Mouse (Mus musculus) embryonic stem cell, embryonic (primary cell): ENCODE data around the gene Katnb1.

Source experiments
- CTCF ChIA-PET, 4 experiments: fragments of 300-600 bp in 2 of 4; fragments of 350-600 bp in 2 of 4; sonication (Branson Sonifier 250); formaldehyde crosslinking; loops; one replicate each; lab custom pipeline; 2022; ENCODE audit warnings: inconsistent platforms in 2 of 4; lab: Charles Lee
- POLR2A ChIA-PET, 4 experiments: fragments of 300-600 bp in 2 of 4; fragments of 350-600 bp in 2 of 4; sonication (Branson Sonifier 250); formaldehyde crosslinking; loops; one replicate each; lab custom pipeline; 2022; ENCODE audit warnings: antibody characterized with exemption in 4 of 4, inconsistent platforms in 1 of 4; lab: Charles Lee

Katnb1 gene

GRCm38 (mm10) chr8:95126497-95126896, 45.5 kb downstream of the Katnb1 start:
- CTCF ChIA-PET: interaction anchor here in 1 of 4 experiments (1.0 to 5.2 kb wide), 2 partner anchors 13 to 18 kb away, joined by 3 to 29 read pairs; no protein-coding TSS in a partner anchor
- POLR2A ChIA-PET: interaction anchor here in 2 of 4 experiments (0.8 to 2.1 kb wide), 5 partner anchors 10 to 81 kb away, joined by 3 to 7 read pairs (median 4); no protein-coding TSS in a partner anchor

GRCm38 (mm10) chr8:95127658-95128057, 46.7 kb downstream of the Katnb1 start:
- ChIA-PET POLR2A (interaction anchor here in 3 of 4 experiments (0.6 to 2.1 kb wide), 9 partner anchors 9 to 458 kb away, joined by 3 to 7 read pairs (median 4); no protein-coding TSS in a partner anchor), CTCF (interaction anchor here in 2 of 4 experiments (0.6 to 2.0 kb wide), 3 partner anchors 14 to 1424 kb away, joined by 4 to 7 read pairs (median 5); no protein-coding TSS in a partner anchor)

GRCm38 (mm10) chr8:95128750-95129260, 47.8 kb downstream of the Katnb1 start:
- CTCF ChIA-PET: interaction anchor here in 3 of 4 experiments (0.6 to 2.0 kb wide), 3 partner anchors 13 to 179 kb away, joined by 3 to 5 read pairs (median 5); no protein-coding TSS in a partner anchor
- POLR2A ChIA-PET: interaction anchor here in 1 of 4 experiments (0.6 to 1.7 kb wide), 4 partner anchors 9 to 75 kb away, joined by 3 to 5 read pairs (median 4); partner anchors contain the start of gene Katnb1

GRCm38 (mm10) chr8:95130966-95131537, 50.1 kb downstream of the Katnb1 start:
- CTCF ChIA-PET: interaction anchor here in 2 of 4 experiments (1.0 to 1.3 kb wide), 2 partner anchors 47 to 73 kb away, joined by 3 read pairs; no protein-coding TSS in a partner anchor
- POLR2A ChIA-PET: interaction anchor here in 3 of 4 experiments (0.5 to 2.7 kb wide), 7 partner anchors 11 to 471 kb away, joined by 3 to 19 read pairs (median 3); partner anchors contain the start of gene Drc7 (in 1 of the 3)

- ChIA-PET POLR2A (interaction anchor here in 2 of 4 experiments (0.6 to 2.7 kb wide), 4 partner anchors 10 to 61 kb away, joined by 3 to 19 read pairs (median 4); no protein-coding TSS in a partner anchor), CTCF (interaction anchor here in 2 of 4 experiments (1.0 to 1.3 kb wide), 2 partner anchors 48 to 72 kb away, joined by 3 read pairs; no protein-coding TSS in a partner anchor)
Measured at GRCm38 (mm10) chr8:95131983-95132382, 51.0 kb downstream of the Katnb1 start.

- ChIA-PET POLR2A (interaction anchor here in 2 of 4 experiments (1.0 to 2.1 kb wide), 5 partner anchors 9 to 61 kb away, joined by 3 to 7 read pairs (median 3); no protein-coding TSS in a partner anchor), CTCF (interaction anchor here in 3 of 4 experiments (1.0 to 1.6 kb wide), 5 partner anchors 10 to 184 kb away, joined by 3 to 5 read pairs (median 4); no protein-coding TSS in a partner anchor)
Measured at GRCm38 (mm10) chr8:95134186-95134585, 53.2 kb downstream of the Katnb1 start.

- POLR2A ChIA-PET: interaction anchor here in 2 of 4 experiments (0.6 to 2.1 kb wide), 6 partner anchors 8 to 99 kb away, joined by 3 to 7 read pairs (median 3); no protein-coding TSS in a partner anchor
Measured at GRCm38 (mm10) chr8:95135242-95135641, 54.3 kb downstream of the Katnb1 start.

GRCm38 (mm10) chr8:95136218-95136617, 55.2 kb downstream of the Katnb1 start:
- ChIA-PET POLR2A (interaction anchor here in 2 of 4 experiments (0.7 to 2.1 kb wide), 7 partner anchors 9 to 100 kb away, joined by 3 to 7 read pairs (median 3); partner anchors contain the start of gene Katnb1 (in 1 of the 2)), CTCF (interaction anchor here in 2 of 4 experiments (0.7 to 1.4 kb wide), 3 partner anchors 34 to 174 kb away, joined by 3 to 4 read pairs (median 3); partner anchors contain the start of gene Tepp (in 1 of the 2))

More at GRCm38 (mm10) chr8:95135242-95135641, 54.3 kb downstream of the Katnb1 start:
- CTCF ChIA-PET: interaction anchor here (0.6 to 1.6 kb wide), 10 partner anchors 9 to 262 kb away, joined by 3 to 5 read pairs (median 3); no protein-coding TSS in a partner anchor

- ChIA-PET CTCF (interaction anchor here in 3 of 4 experiments (0.6 to 1.1 kb wide), 3 partner anchors 24 to 66 kb away, joined by 3 to 4 read pairs (median 4); no protein-coding TSS in a partner anchor), POLR2A (interaction anchor here in 3 of 4 experiments (1.1 to 1.7 kb wide), 5 partner anchors 10 to 56 kb away, joined by 3 to 7 read pairs (median 3); partner anchors contain the start of gene Katnb1 (in 1 of the 3))
Measured at GRCm38 (mm10) chr8:95137201-95137600, 56.2 kb downstream of the Katnb1 start.

- POLR2A ChIA-PET: interaction anchor here in 3 of 4 experiments (1.1 to 1.7 kb wide), 6 partner anchors 8 to 57 kb away, joined by 3 to 7 read pairs (median 3); partner anchors contain the start of gene Katnb1 (in 1 of the 3)
- CTCF ChIA-PET: interaction anchor here in 3 of 4 experiments (0.5 to 1.1 kb wide), 3 partner anchors 24 to 219 kb away, joined by 3 to 4 read pairs (median 4); no protein-coding TSS in a partner anchor
Measured at GRCm38 (mm10) chr8:95137641-95138098, 56.7 kb downstream of the Katnb1 start.

GRCm38 (mm10) chr8:95138341-95139050, 57.5 kb downstream of the Katnb1 start:
- POLR2A ChIA-PET: interaction anchor here in 2 of 4 experiments (1.2 to 1.3 kb wide), 3 partner anchors 9 to 71 kb away, joined by 3 to 4 read pairs (median 4); no protein-coding TSS in a partner anchor
- CTCF ChIA-PET: interaction anchor here in 1 of 4 experiments (0.5 kb wide), 1 partner anchor 220 kb away, joined by 4 read pairs; no protein-coding TSS in a partner anchor

GRCm38 (mm10) chr8:95139051-95139365, 58.0 kb downstream of the Katnb1 start:
- CTCF ChIA-PET: no interaction called here
- POLR2A ChIA-PET: interaction anchor here in 3 of 4 experiments (0.5 to 1.3 kb wide), 3 partner anchors 9 to 71 kb away, joined by 3 to 4 read pairs (median 4); no protein-coding TSS in a partner anchor

- POLR2A ChIA-PET: interaction anchor here in 3 of 4 experiments (0.6 to 3.1 kb wide), 6 partner anchors 9 to 811 kb away, joined by 3 to 19 read pairs (median 4); no protein-coding TSS in a partner anchor
Measured at GRCm38 (mm10) chr8:95140555-95140954, 59.6 kb downstream of the Katnb1 start.

GRCm38 (mm10) chr8:95141026-95141425, 60.0 kb downstream of the Katnb1 start:
- POLR2A ChIA-PET: interaction anchor here in 3 of 4 experiments (0.6 to 3.1 kb wide), 8 partner anchors 9 to 811 kb away, joined by 3 to 19 read pairs (median 4); no protein-coding TSS in a partner anchor

More at GRCm38 (mm10) chr8:95140555-95140954, 59.6 kb downstream of the Katnb1 start:
- CTCF ChIA-PET: interaction anchor here in 3 of 4 experiments (0.6 to 1.2 kb wide), 5 partner anchors 27 to 198 kb away, joined by 3 to 6 read pairs (median 3); no protein-coding TSS in a partner anchor

GRCm38 (mm10) chr8:95141469-95142074, 60.6 kb downstream of the Katnb1 start:
- ChIA-PET POLR2A (interaction anchor here in 3 of 4 experiments (0.6 to 3.1 kb wide), 9 partner anchors 10 to 810 kb away, joined by 3 to 19 read pairs (median 4); partner anchors contain the start of gene Adgrg1 (in 1 of the 3)), CTCF (interaction anchor here (0.5 to 1.5 kb wide), 11 partner anchors 14 to 815 kb away, joined by 3 to 5 read pairs (median 3); no protein-coding TSS in a partner anchor)

More at GRCm38 (mm10) chr8:95141026-95141425, 60.0 kb downstream of the Katnb1 start:
- CTCF ChIA-PET: interaction anchor here (0.6 to 1.5 kb wide), 11 partner anchors 13 to 815 kb away, joined by 3 to 6 read pairs (median 3); no protein-coding TSS in a partner anchor
